Mouse (Mus musculus) neutrophil, adult 5-6 weeks (primary cell): ENCODE measurements at regions not wholly inside any gene's neighbourhood (a gene's known extent, or its start where the extent isn't known, plus 50 kb on each side); places are given as distances from the start of the nearest gene placed in this dataset.
"Not testable (repeated sequence)": the region's sequence is repeated elsewhere in the genome, so short reads cannot be mapped to it uniquely, and the experiment has no call there.

Experiments used
- ATAC-seq: fragments of 151-379, 151-347 bp; 2 replicates; pipeline ENCODE4 v1.8.0; 2017; ENCODE audit warnings: mild to moderate bottlenecking, moderate TSS enrichment; ENCODE audit not compliant: insufficient number of reproducible peaks, poor library complexity, low FRiP score, severe bottlenecking; ENCODE audit errors: extremely low read depth

DNA sequence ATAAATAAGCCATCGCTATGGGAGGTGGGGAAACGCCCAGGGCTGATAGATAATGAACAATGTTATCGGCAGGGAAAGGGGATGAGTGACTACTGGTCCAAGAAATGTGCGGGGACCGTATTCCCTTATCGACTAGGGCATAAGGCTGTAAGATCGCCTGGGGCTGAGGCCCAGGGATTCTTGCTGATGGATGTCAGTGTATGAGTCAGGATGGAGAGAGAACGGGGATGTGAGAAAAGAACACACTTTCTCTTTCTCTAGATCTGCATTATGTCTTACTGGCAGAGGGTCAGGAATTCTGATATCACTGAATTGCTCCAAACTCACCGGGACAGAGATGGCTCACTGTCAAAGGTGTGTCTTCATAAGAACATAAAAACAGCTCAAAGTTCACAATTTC lies 92.9 kb upstream of the Fam3c start:
- no peak for ATAC-seq

DNA sequence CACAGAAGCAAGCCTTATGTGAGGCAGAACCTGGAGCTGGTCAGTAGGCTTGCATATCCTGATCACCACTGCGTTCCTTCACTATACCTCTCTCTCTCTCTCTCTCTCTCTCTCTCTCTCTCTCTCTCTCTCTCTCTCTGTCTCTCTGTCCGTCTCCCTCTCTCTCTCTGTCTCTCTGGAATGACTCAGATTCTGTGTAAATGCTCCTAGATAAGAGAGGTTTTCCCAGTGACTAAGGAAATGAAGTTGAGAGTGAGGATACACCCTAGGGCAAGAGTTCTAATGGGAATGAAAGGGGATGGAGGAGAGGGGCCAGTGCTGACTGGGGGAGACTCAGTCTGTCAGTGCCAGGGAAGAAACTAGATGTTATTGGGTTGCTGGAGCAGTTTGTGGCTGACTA lies 91.6 kb upstream of the Fam3c start:
- ATAC-seq, result no peak

DNA sequence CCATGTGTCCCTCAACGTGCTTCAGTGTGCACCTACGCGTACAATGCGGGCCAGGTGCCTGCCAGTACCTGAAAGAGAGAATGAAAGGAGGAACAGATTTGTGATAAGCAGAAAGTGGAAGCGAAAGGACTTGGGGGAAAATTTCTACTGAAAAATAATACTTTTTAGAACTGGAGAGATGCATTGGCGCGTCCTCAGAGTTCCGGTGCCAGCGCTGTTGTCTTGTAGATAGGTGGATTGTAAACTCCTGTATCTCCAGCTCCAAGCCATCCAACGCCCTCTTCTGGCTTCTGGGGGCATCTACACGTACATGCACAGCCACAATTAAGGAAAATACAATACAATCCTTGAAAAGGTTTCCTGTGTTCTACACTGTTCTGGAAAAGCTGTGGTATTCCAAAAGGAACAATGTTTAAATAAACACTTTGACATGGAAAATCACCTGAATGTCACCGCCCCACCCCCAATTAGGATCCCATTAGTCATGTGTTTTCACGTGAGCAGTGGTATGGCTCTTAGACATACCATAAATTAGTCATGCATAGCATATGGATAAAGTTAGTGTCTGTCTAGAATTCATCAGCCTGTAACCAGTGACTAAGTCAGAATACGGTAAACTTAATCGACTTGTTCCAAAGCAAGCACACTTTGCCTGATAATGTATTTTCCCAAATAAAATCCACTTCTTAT lies 90.7 kb upstream of the Fam3c start:
- ATAC-seq, result peak; percentile 57; the same call in 1 of the 2 replicates

DNA sequence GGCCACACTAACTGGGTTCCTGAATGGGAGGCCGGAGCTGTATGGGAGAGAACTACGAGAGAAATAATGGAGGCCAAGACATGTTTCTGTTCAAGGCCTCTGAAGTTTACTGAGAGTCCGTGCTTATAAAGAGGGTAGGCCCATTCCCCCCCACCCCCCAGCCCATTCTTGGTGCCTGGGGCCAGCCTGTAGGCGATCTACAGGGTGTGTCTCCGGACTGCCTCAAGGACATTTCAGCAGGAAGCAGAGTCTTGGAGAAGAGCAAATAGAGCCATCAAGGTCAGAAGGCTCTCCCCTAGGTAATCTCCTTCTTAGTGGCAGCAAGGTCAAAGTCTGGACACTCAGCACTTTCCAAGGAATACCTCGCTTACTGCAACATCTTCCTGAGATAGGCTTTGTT lies 88.8 kb upstream of the Fam3c start:
- not testable (repeated sequence) for ATAC-seq

DNA sequence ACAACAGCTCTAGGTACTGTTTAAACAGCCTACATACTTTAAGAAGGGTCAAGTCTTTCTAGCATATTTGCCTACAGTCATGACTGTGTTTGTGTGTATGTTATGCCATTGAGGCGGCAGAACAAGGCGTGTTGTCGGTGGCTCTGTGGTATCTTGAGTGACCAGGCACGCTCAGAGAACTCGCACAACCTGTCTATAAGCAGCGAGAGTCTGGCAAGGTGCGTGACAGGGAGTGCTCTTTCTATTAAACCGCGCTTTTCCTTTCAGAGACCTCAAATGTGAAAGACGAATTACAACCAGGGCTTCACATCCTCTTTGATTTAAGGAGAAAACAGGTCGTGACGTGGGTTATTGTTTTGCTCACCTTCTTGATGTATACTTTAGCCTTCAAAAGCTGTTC lies 88.2 kb upstream of the Fam3c start:
- ATAC-seq, result no peak

DNA sequence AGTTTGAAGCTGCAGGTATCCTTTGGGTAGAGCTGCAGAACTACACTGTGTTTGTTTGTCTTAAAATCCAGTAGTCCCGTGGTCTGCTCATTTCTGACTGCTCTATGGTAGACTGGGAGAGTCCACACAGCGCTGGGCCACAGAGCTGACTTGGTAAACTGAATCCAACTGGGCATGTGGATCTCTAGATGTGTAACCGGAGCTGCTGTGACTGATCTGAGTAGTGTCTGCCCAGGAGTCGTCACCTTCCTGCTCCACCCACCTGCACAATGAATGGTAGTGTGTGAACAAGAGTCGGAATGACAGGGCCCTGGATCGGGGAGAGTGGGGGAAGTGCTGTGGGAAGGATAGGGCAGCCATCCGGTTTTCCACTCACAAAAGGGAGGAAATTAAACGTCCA lies 87.5 kb upstream of the Fam3c start:
- no peak for ATAC-seq

DNA sequence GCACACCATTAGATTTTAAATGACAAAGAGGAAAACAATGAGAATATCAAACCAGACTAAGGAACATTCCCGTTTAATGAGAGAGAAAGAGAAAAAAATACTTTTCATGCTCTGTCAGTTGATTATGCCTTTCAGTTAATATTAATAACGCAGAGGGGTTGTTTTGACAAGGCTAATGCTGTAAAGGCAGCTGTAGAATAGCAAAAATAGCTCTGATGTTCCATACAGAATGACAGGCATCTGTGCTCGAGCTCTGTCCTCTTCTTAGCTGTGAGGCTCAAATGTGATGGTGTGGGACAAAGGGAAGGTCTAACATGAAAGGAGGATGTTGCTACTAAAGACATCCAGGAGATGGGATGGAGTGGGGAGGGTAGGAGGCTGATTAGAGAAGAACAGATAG lies 87.1 kb upstream of the Fam3c start:
- no peak for ATAC-seq

DNA sequence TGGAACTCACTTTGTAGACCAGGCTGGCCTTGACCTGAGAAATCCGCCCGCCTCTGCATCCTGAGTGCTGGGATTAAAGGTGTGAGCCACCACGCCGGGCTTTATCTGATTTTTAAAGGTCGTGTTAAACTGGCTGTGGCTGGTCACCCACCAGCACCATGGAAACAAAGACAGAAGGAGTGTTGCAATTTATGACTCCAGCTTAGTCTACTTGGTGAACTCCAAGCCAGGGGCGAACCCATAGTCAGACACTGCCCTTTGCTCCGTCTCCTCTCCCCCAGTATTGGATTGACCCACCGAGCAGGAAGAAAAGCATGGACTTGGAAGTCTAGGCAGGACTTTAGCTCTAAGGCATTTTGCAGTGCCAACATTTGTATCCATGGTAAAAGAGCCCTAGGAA lies 86.5 kb upstream of the Fam3c start:
- no peak for ATAC-seq

DNA sequence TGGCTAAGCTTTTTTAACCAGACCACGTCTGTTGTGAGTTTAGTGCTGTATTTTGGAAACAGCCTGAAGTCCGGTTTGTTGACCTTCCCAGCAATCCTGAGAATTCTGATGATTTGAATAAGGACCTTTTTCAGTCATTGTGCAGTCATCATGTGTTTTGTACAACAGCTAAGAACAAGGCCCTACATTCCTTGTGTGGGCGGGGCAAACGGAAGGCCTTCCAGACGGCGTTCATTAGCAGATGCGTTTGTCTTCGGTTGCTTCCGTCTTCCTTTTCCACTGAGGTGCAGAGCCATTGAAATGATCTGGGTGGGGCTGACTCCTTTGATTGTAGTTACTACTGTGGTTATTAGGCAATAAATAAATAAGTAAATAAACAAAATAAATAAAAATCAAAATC lies 83.8 kb upstream of the Fam3c start:
- no peak for ATAC-seq

DNA sequence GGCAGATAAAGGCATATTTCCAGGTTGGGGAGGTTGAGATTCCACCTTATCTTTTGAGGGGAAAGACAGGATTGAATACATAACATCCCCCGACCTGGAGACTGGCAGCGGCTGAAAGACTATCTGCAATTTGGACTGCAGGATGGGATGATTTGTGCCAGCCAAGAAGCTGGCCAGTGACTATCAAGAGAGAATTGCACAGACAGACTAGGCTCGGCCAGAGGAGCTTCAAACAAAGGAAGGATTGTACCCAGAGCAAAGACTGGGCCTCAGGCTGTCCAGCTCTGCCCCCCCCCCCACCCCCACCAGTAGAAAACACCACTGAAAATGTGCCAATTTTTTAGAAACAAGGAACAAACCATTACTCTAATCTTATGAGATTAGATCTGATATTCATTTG lies 73.0 kb upstream of the Fam3c start:
- no peak for ATAC-seq

DNA sequence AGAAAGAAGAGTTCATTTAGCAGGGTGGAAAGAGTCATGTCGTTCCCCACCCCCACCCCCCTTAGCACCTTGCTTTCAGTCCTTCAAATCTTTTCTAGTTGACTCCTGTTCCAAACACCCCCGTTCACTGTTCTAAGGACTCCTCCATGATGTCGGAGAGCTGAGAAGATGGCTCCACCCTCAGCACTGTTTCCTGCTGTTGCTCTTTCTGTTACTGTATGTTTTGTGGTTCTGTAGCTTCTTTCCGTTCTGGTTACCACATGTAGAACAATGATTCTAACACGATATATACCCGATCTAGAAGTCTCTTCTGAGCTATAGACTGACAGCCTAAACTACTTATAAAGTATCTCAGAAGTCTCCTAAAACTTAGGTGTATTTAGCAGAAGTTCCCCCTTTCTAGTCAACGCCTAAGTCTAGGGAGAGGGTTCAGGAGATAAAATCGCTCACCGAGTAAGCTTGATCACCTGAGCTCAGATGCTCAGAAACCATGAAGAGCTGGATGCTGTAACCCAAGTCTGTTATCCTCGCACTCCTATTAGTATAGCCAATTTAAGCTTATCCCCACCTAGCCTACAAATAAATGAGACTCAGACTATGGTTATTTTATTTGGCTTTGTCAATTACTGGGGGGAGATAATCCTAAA lies 68.2 kb upstream of the Fam3c start:
- peak; percentile 65; the same call in 1 of the 2 replicates for ATAC-seq

DNA sequence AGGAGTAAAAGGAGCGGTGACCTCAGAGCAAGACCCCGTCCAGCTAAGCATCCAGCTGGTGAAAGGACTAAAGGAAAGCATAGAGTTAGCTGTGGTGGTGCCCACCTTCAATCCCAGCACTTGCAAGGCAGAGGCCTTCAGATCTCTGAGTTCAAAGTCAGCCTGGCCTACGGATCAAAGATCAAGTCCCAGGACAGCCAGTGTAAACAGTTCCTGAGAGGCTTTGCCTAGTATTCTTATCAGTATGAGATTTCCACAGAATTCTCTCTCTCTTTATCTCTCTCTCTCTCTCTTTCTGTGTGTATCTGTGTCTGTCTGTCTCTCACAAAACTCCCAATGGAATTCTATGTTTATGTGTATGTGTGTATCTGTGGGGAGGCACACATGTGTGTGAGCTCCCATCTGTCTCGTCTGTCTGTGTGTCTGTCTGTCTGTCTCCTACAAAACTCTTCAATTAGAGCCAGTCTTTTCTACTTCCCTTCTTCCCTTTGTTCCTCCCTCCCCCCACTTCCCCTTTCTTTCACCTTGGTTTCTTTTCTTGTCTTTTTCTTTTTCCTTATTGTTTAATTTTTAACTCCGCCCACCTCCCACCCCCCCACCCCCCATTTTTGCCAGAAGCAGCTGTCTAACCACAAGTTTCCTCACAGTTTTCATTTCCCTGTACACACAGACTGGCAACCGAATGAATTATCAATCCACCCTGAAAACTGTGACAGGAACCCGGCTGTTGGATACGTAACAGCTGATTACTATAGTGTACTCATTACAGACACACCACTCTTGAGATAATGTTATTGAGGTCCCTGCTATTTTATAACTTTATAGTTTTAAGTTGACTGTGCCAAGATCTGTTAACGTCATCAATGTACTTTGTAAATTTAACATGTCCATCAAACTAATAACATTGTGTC lies 67.3 kb upstream of the Fam3c start:
- no peak; the same call in 1 of the 2 replicates for ATAC-seq

DNA sequence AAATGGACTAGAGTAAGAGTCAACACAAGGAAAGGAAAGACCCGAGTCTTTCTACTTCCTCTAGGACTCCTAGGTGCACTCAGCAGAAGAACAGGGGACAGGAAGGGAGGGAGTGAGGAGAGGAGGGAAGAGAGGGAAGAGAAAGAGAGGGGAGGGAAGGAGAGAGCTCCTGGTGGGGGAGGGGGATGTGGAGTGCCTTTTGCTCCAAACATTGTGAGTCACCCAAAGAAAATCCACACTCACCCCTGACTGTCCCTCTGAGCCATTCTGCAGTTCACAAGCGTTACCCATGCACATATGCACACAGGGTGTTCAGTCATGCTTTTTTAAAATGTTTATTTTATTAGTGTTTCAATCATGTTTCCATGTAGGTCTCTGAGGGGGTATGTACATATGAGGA lies 65.5 kb upstream of the Fam3c start:
- no peak for ATAC-seq

DNA sequence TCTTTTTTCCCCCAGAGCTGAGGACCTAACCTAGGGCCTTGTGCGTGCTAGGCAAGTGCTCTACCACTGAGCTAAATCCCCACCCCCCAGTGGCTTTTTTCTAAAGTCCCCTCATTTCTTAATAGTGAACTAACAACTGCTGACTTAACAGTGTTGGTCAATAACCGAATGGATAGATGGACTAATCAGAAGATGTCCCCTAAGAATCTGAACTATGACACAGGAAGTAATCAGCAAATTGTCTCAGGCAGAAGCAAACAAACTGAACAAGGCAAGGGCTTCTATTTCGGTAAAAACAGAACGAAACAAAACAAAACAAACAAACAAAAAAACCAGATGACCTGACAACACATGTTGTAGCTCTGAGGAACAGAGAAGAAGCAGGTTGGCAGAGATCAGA lies 62.2 kb upstream of the Fam3c start:
- ATAC-seq, result no peak

DNA sequence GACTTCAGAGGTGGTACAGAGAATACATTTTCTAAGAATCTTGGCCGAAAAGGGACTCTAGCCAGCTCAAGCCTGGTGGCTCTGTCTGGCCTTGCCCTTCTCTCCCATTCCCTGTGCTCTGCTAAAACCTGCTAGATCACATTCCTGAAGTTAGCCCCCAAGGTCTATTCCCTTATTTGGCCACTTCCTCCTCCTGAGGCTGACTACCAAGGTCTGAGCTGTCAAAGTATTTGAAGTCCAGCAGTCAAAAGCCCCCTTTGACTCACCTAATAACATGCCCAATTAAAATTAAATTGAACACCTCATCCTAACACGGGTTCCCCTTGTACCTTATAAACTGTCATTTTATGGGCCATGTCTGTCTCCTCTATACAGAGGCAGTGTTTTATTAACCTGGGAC lies 61.1 kb upstream of the Fam3c start:
- ATAC-seq, result no peak

DNA sequence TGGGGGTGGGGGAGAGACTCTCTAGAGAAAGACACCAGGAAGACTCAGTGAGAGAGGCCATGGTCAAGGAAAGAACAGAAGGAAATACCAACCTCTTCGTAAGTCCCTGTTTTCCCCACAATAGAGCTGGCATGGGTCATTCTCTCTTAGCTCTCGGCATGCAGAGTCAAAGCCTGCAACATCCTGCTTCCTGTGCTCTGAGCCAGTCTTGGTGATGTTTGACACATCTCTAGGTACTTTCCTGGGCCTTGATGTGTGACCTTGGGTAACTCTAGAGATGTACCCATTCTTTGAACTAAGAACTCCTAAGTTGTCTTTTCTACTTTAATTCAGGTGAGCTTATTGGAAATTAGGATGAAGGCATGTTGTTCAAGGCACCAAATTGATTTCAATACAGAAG lies 55.8 kb upstream of the Fam3c start:
- peak; percentile 53 for ATAC-seq

DNA sequence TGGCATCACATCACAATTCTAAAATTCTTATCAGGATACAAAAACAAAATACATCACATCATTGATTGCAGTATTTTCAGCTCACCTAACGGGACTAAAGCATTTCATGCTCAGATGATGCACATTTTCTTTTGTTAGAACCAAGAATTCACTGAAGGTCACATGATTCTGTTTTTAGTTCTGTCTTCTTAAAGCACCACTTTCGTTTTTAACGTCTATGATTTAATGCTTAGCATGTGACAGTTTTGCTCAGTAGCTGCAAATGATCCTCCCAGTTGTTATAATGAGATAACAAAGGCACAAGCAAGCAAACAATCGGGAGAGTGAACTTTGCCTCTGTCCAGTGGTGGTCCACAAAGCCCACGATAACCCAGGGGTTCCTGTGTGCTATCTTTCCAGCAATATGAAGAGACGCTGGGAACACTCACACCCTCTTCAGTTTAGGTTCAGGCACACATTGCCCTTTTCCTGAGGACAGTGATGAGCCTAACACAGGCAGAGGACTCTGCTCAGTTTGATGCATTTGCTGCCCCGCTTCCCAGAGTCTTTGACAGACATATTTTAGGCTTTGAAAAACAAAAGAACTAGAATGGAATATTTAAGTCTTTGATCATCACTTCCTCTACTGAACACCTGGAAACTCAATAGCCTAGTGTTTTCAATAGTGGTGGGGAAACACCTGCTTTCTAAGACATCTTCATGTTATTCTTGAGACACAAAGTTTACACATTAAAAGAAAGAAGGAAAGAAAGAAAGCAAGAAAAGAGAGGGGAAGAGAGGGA lies 53.0 kb upstream of the Fam3c start:
- peak; percentile 39; the same call in 1 of the 2 replicates for ATAC-seq
